Mouse (Mus musculus) hindbrain, embryonic 15.5 days (tissue): Measurements from ENCODE around the gene Foxo1. TPM values are rescaled to one million over a fixed set of nuclear protein-coding genes. Genes with fewer than 3 reads are reported as not detected.

Experiments used
- ATAC-seq: fragments of 200-750 bp; cut with Nextera tagmentation; 2 replicates; pipeline ENCODE4 v1.8.0; 2017; ENCODE audit warnings: low read depth, moderate number of reproducible peaks, moderate TSS enrichment; ENCODE audit not compliant: low FRiP score
- H3K27ac ChIP-seq: fragments of 300-500 bp; sonication (generic); replicated peaks from 2 replicates; pipeline ENCODE4 v1.5.1; 2015; ENCODE audit warnings: mild to moderate bottlenecking, inconsistent platforms
- H3K27me3 ChIP-seq: fragments of 300-500 bp; sonication (generic); 2 replicates; pipeline ENCODE4 v1.6.1; 2015; ENCODE audit warnings: control low read depth, inconsistent platforms
- H3K36me3 ChIP-seq: fragments of 300-500 bp; sonication (generic); 2 replicates; pipeline ENCODE4 v1.6.1; 2015; ENCODE audit warnings: control low read depth, inconsistent platforms
- H3K4me1 ChIP-seq: fragments of 300-500 bp; sonication (generic); replicated peaks from 2 replicates; pipeline ENCODE4 v1.6.1; 2015; ENCODE audit warnings: control low read depth, inconsistent platforms
- H3K4me2 ChIP-seq: fragments of 300-500 bp; sonication (generic); 2 replicates; pipeline ENCODE4 v1.6.1; 2015; ENCODE audit warnings: moderate library complexity, mild to moderate bottlenecking, inconsistent platforms
- H3K4me3 ChIP-seq: fragments of 300-500 bp; sonication (generic); 2 replicates; pipeline ENCODE4 v1.5.1; 2015; ENCODE audit warnings: mild to moderate bottlenecking, inconsistent platforms
- H3K9ac ChIP-seq: fragments of 300-500 bp; sonication (generic); 2 replicates; pipeline ENCODE4 v1.6.1; 2015; ENCODE audit warnings: inconsistent platforms
- H3K9me3 ChIP-seq: fragments of 300-500 bp; sonication (generic); 2 replicates; pipeline ENCODE4 v1.6.1; 2016; ENCODE audit warnings: control low read depth, inconsistent platforms
- WGBS: fragments of 180-500 bp; shearing (Covaris S2); methylation state at CpG from one replicate; pipeline ENCODE4 v1.1.7; 2015; 5-methylcytosine and 5-hydroxymethylcytosine counted together
- polyA plus RNA-seq: library from polyadenylated mRNA; unstranded; fragments of >200 nt; fragmentation: Nextera tagmentation; extraction: Ambion mirVana; gene quantifications from 2 replicates; pipeline ENCODE4 v1.2.1, GENCODE M21; 2015

Foxo1 gene
- polyA plus RNA-seq, 1 experiment from 2014 or later = 3.4 TPM

DNA sequence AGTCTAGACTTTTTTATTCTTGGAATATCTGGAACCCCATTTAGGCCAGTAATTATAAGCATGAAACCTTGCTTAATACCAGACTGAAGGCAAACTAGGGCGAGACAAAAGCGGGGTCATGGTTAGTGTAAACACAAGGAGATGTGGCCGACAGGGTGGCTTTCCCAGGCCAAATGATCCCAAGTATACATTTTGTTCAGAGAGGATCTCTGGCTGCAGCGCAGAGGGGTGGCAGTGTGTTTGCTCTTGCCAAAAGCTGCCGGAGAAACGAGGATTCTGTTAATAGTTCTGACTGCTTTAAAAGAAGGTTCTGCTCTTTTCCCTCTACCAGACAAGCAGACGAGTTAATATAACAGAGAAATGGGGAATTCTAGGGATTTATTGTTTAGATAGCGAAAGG, 82.5 kb downstream of the Foxo1 start:
- H3K9me3 ChIP-seq = no peaks in the 10 kb centered on the region
- H3K4me2 ChIP-seq = no peak overlapping the region
- H3K4me1 ChIP-seq = no peaks in the 10 kb centered on the region
- H3K4me3 ChIP-seq = no peak overlapping the region
- no peaks in the 10 kb centered on the region for H3K27me3 ChIP-seq
- WGBS = 76% methylated on average over 8 of the region's 8 CpGs
- ATAC-seq = no peak
- no peak overlapping the region for H3K9ac ChIP-seq
- no peaks in the 10 kb centered on the region for H3K36me3 ChIP-seq
- no peak overlapping the region for H3K27ac ChIP-seq

- Histone ChIP-seq H3K9me3 (no peaks in the 10 kb centered on the region), H3K4me2 (no peak overlapping the region), H3K9ac (no peak overlapping the region), H3K4me1 (no peaks in the 10 kb centered on the region), H3K27ac (no peak overlapping the region), H3K4me3 (no peak overlapping the region), H3K27me3 (no peaks in the 10 kb centered on the region), H3K36me3 (no peaks in the 10 kb centered on the region)
- WGBS = 88% methylated on average over 9 of the region's 9 CpGs
- no peak for ATAC-seq
Observed at GRCm38 (mm10) chr3:52351901-52352300, 83.8 kb downstream of the Foxo1 start.

- no peak for ATAC-seq
- no peak overlapping the region for H3K4me3 ChIP-seq
- H3K27me3 ChIP-seq = no peaks in the 10 kb centered on the region
- H3K9me3 ChIP-seq = no peaks in the 10 kb centered on the region
- H3K9ac ChIP-seq = no peak overlapping the region
- H3K36me3 ChIP-seq = no peaks in the 10 kb centered on the region
- H3K4me2 ChIP-seq = no peak overlapping the region
- no peak overlapping the region for H3K27ac ChIP-seq
- WGBS = 73% methylated on average over 7 of the region's 7 CpGs
- H3K4me1 ChIP-seq = no peaks in the 10 kb centered on the region
Observed at GRCm38 (mm10) chr3:52354203-52354602, 86.1 kb downstream of the Foxo1 start.

DNA sequence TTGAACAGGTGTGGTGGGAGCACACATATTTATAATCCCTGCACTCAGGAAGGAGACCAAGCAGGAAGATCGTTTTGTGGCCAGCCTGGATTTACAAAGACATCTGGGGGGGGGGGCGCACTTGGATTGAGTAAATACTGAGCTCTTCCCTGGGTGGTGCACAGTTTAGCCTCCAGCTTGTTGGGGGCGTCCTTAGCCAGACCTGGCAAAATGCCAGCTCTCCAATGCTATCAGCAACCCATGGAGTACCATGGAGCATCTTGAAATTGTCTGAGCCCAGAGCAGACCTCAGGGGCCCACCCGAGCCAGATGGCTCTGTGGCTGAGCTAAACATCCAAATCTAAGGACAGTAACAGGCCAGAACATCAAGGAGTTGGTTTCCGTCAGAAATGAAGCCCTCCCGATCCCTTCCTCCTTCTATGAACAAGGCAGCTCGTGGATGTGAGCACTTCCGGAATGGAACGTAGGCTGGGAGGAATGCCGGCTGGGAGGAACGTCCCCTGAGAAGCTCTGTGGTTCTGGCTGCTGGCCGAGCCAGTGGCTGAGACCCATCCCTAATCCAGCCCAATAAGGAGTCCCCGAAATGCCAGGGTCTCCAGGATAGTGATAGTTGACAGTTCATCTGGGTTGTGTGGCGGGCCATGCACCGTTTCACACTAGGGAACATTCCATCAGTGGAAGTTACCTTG, 89.3 kb downstream of the Foxo1 start:
- WGBS = 76% methylated on average over 15 of the region's 15 CpGs
- no peak overlapping the region for H3K4me3 ChIP-seq
- no peaks in the 10 kb centered on the region for H3K27me3 ChIP-seq
- no peaks in the 10 kb centered on the region for H3K9me3 ChIP-seq
- no peak overlapping the region for H3K9ac ChIP-seq
- H3K4me2 ChIP-seq = no peak overlapping the region
- no peaks in the 10 kb centered on the region for H3K4me1 ChIP-seq
- no peaks in the 10 kb centered on the region for H3K36me3 ChIP-seq
- ATAC-seq = no peak
- H3K27ac ChIP-seq = no peak overlapping the region

DNA sequence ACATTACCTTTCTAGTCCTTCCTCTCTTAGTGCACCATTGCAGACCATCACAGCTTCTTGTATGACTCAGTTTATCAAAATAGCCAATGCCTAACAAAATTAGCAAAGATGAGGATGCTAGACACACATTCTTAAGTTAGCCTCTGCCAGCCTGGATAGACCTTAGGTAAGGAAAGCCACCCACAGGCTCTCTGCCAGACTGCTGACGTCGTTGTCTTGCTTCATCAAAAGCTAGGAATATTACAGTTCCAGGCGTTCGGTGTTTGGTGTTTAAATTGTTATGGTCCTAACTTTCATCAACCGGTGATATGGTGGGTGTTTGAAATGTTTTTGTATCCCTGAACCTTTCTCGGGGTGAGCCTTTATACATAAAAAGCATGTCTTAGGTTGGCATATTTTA, 96.4 kb downstream of the Foxo1 start:
- H3K9me3 ChIP-seq = no peaks in the 10 kb centered on the region
- H3K4me3 ChIP-seq = no peak overlapping the region
- H3K36me3 ChIP-seq = no peaks in the 10 kb centered on the region
- no peaks in the 10 kb centered on the region for H3K4me1 ChIP-seq
- no peak overlapping the region for H3K4me2 ChIP-seq
- no peaks in the 10 kb centered on the region for H3K27me3 ChIP-seq
- no peak overlapping the region for H3K9ac ChIP-seq
- H3K27ac ChIP-seq = no peak overlapping the region
- ATAC-seq = no peak
- 91% methylated on average over 6 of the region's 6 CpGs for WGBS

DNA sequence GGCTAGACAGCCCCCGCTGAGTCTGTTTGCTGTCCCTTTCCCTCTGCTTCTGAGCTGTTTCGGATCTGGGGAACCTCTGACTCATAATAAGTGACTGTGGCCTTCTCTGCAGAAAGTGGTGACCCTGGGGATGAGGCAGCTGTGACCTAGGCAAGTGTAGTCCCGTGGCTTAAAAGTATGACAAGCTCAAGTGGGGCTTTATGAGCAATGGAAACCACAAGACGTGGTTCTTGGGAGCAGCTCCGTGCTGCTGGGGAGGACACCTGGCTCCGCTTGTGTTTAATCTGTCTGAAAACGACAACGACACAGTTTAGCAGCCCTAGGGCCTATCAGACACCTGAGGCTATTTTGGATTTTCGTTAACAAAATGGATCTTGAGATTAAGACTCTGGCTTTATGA, 101.1 kb downstream of the Foxo1 start:
- ATAC-seq = no peak
- no peaks in the 10 kb centered on the region for H3K4me1 ChIP-seq
- WGBS = 90% methylated on average over 9 of the region's 9 CpGs
- no peaks in the 10 kb centered on the region for H3K27me3 ChIP-seq
- H3K4me2 ChIP-seq = no peak overlapping the region
- H3K36me3 ChIP-seq = no peaks in the 10 kb centered on the region
- no peaks in the 10 kb centered on the region for H3K9me3 ChIP-seq
- H3K4me3 ChIP-seq = no peak overlapping the region
- H3K27ac ChIP-seq = no peak overlapping the region
- H3K9ac ChIP-seq = no peak overlapping the region

DNA sequence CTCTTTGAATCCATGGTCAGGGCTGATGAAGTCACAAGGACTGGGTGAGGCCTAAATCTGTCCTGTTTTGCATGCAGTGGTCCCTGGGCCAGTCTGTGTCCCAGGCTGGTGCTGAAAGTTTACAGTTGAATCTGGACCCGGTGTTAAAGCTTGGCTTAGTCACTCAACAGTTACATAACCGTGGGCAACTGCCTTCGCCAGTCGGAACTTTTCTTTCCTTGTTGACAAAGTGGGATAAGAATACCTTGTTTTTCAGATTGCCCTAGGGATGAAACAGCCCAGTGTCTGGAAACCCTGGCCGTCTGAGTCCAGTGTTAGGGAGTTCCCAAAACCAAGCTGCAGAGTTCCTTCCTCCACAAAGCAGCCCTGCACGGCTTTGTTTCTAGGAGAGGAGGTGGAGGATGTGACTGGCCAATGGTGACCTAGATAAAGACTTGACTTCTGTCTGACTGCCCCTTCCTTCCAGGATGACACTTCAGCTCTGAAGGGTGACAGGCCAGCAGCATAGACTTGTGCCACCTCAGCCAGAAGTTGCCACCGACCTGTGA, 101.8 kb downstream of the Foxo1 start:
- Histone ChIP-seq H3K4me1 (no peaks in the 10 kb centered on the region), H3K9me3 (no peaks in the 10 kb centered on the region), H3K4me2 (no peak overlapping the region), H3K36me3 (no peaks in the 10 kb centered on the region), H3K27me3 (no peaks in the 10 kb centered on the region), H3K4me3 (no peak overlapping the region), H3K27ac (no peak overlapping the region), H3K9ac (no peak overlapping the region)
- 83% methylated on average over 7 of the region's 7 CpGs for WGBS
- no peak for ATAC-seq

DNA sequence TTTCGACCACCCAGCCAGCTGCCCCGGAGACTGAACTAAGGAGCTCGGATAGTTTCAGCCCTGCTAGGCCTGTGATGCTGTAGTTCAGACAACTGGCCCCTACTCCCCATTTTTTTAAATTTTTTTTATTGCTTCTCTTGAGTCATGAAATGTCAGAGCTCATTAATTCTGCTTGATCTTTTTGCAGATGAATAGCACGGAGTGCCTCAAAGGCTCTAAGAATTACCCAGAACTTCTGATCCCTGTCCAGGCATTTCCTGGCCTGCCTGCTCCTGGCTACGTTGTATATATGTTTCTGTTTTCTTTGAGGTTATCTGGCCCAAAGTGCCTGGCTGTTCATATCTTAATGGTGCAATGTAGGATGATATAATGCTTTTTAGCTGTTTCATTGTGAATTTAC, 108.8 kb downstream of the Foxo1 start:
- Histone ChIP-seq H3K9ac (no peak overlapping the region), H3K4me2 (no peak overlapping the region), H3K27me3 (no peaks in the 10 kb centered on the region), H3K36me3 (no peaks in the 10 kb centered on the region), H3K9me3 (no peaks in the 10 kb centered on the region), H3K4me1 (no peaks in the 10 kb centered on the region), H3K27ac (no peak overlapping the region), H3K4me3 (no peak overlapping the region)
- 79% methylated on average over 5 of the region's 5 CpGs for WGBS
- ATAC-seq = no peak

GRCm38 (mm10) chr3:52383351-52383750, 115.2 kb downstream of the Foxo1 start:
- 80% methylated on average over 7 of the region's 7 CpGs for WGBS
- Histone ChIP-seq H3K27ac (no peak overlapping the region), H3K4me3 (no peak overlapping the region), H3K9ac (no peak overlapping the region), H3K36me3 (no peaks in the 10 kb centered on the region), H3K9me3 (no peaks in the 10 kb centered on the region), H3K4me2 (no peak overlapping the region), H3K27me3 (no peaks in the 10 kb centered on the region), H3K4me1 (no peaks in the 10 kb centered on the region)
- no peak for ATAC-seq

GRCm38 (mm10) chr3:52386343-52386742, 118.2 kb downstream of the Foxo1 start:
- Histone ChIP-seq H3K36me3 (no peaks in the 10 kb centered on the region), H3K4me2 (no peak overlapping the region), H3K27ac (no peak overlapping the region), H3K9ac (no peak overlapping the region), H3K4me1 (no peaks in the 10 kb centered on the region), H3K9me3 (no peaks in the 10 kb centered on the region), H3K27me3 (no peaks in the 10 kb centered on the region), H3K4me3 (no peak overlapping the region)
- ATAC-seq = no peak
- whole genome bisulfite sequencing = 47% methylated on average over 8 of the region's 8 CpGs

- no peak for ATAC-seq
- H3K9me3 ChIP-seq = no peaks in the 10 kb centered on the region
- no peak overlapping the region for H3K4me2 ChIP-seq
- H3K36me3 ChIP-seq = no peaks in the 10 kb centered on the region
- no peak overlapping the region for H3K27ac ChIP-seq
- H3K9ac ChIP-seq = no peak overlapping the region
- H3K4me3 ChIP-seq = no peak overlapping the region
- 91% methylated on average over 7 of the region's 7 CpGs for WGBS
- no peaks in the 10 kb centered on the region for H3K4me1 ChIP-seq
- no peaks in the 10 kb centered on the region for H3K27me3 ChIP-seq
Observed at GRCm38 (mm10) chr3:52390321-52390720, 122.2 kb downstream of the Foxo1 start.

DNA sequence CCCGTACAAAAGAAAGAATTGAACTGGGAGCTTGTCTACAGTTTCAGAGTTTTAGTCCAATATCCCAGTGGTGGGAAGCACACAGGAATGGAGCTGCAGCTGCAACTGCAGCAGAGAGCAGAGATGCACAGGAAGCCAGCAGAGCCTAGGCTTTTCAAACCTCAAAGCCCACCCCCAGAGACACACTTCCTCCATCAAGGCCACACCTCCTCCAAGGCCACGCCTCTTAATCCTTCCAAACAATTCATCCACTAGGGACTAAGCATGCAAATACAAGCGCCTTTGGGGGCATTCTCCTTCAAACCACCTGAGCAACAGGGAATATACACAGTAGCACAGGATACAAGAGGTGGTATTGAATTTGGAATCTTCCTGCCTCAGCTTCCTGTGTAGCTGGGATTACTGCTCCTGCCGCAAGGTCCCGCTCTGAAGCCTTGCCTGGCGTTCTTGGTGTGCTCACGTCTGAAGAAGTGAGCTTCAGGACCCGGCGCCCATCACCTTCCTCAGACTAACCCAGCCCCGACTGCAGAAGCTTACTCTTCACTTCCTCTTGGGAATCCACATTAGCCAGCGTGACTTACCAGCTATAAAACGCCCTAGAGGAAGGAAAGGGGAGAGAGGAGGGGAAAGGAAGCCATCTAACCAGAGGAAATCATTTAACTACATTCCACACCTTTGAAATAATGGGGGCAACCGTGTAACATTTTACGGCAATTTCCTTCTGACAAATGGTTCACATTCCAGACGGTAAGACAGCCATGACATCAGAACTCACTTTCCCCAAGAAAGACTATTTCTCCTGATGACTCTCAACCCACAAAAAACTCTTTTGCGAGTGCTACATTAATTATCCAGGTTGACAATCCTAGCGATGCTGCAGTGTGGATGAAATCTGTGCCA, 122.9 kb downstream of the Foxo1 start:
- H3K27ac ChIP-seq = no peak overlapping the region
- H3K4me1 ChIP-seq = no peaks in the 10 kb centered on the region
- no peak overlapping the region for H3K4me3 ChIP-seq
- ATAC-seq = no peak
- H3K36me3 ChIP-seq = no peaks in the 10 kb centered on the region
- 78% methylated on average over 17 of the region's 17 CpGs for WGBS
- no peak overlapping the region for H3K9ac ChIP-seq
- no peaks in the 10 kb centered on the region for H3K9me3 ChIP-seq
- H3K27me3 ChIP-seq = no peaks in the 10 kb centered on the region
- H3K4me2 ChIP-seq = no peak overlapping the region
